In genomic region chr3:38900839-38901238, GRCm38 (mm10) we compare ENCODE assay signal across 13 mouse cellular contexts.
"Had no signal": no experiment of that assay in that cellular context is flagged by ENCODE, and none has a peak within 500 bp of the region (broad histone marks: within the 10 kb centered on the region; RNA-seq: fewer than 3 reads in every experiment).

No protein-coding gene starts in this region.

- H3K9ac ChIP-seq: liver, embryonic 15.5 days; neural tube, embryonic 12.5 days had no signal

- H3K4me3 ChIP-seq: limb, embryonic 10.5 days; liver, embryonic 15.5 days; midbrain, embryonic 10.5 days; myocyte; neural tube, embryonic 12.5 days had no signal

- H3K27ac ChIP-seq: limb, embryonic 10.5 days; liver, embryonic 15.5 days; midbrain, embryonic 10.5 days; neural tube, embryonic 12.5 days; stomach, postnatal 0 days had no signal

- H3K9me3 ChIP-seq: limb, embryonic 10.5 days; liver, embryonic 15.5 days; midbrain, embryonic 10.5 days; neural tube, embryonic 12.5 days had no signal

- H3K27me3 ChIP-seq: liver, embryonic 15.5 days; neural tube, embryonic 12.5 days had no signal

- DNase-seq: kidney, postnatal 10 days; lung, adult 2 months; lung, postnatal 10 days; lung, postnatal 4 days; midbrain, embryonic 14.5 days; thymus, postnatal 4 days had no signal

- H3K4me1 ChIP-seq: liver, embryonic 15.5 days had no signal

- H3K36me3 ChIP-seq: liver, embryonic 15.5 days had no signal

- H3K4me2 ChIP-seq: liver, embryonic 11.5 days; liver, embryonic 15.5 days; neural tube, embryonic 12.5 days had no signal
